Mouse (Mus musculus) ES-E14 (cell line): ENCODE results near the gene Sypl2. TPM values are rescaled to one million over a fixed set of nuclear protein-coding genes. Genes with fewer than 3 reads are reported as not detected.

Experiments used
- DNase-seq: peaks from one replicate; pipeline ENCODE4 v3.0.0-alpha.2; 2013; ENCODE audit warnings: low read depth, low spot score
- H3K27ac ChIP-seq: 2 replicates; pipeline ENCODE4 v1.5.1; 2012; ENCODE audit warnings: low read depth, mild to moderate bottlenecking, low read length, moderate library complexity, mixed read lengths; ENCODE audit not compliant: poor library complexity, insufficient read depth, severe bottlenecking
- H3K36me3 ChIP-seq: 2 replicates; pipeline ENCODE4 v1.6.1; 2012; ENCODE audit warnings: mild to moderate bottlenecking, low read length, moderate library complexity, mixed read lengths; ENCODE audit not compliant: control insufficient read depth, poor library complexity, insufficient read depth, severe bottlenecking
- H3K4me1 ChIP-seq, 2 experiments: fragments of 150-350 bp in 1 of 2; sonication (generic) in 1 of 2; 2 replicates each; pipeline ENCODE4 v1.6.1; 2012; ENCODE audit warnings: low read length in 2 of 2, mild to moderate bottlenecking in 1 of 2, mixed read lengths in 1 of 2; ENCODE audit not compliant: control insufficient read depth in 2 of 2, insufficient read depth in 2 of 2, poor library complexity in 1 of 2
- H3K4me3 ChIP-seq, 2 experiments: fragments of 150-350 bp in 1 of 2; sonication (generic) in 1 of 2; 2 replicates each; pipeline ENCODE4 v1.5.1; 2012; ENCODE audit warnings: low read length in 2 of 2, low read depth in 1 of 2, mild to moderate bottlenecking in 1 of 2, mixed read lengths in 1 of 2; ENCODE audit not compliant: insufficient read depth in 1 of 2, poor library complexity in 1 of 2, severe bottlenecking in 1 of 2
- H3K9ac ChIP-seq: 2 replicates; pipeline ENCODE4 v1.6.1; 2012; ENCODE audit warnings: low read depth, mild to moderate bottlenecking, low read length, mixed read lengths; ENCODE audit not compliant: poor library complexity, insufficient read depth, severe bottlenecking
- H3K9me3 ChIP-seq: fragments of 150-350 bp; sonication (generic); 2 replicates; pipeline ENCODE4 v1.6.1; 2012; ENCODE audit warnings: low read depth, mild to moderate bottlenecking, low read length; ENCODE audit not compliant: control insufficient read depth, insufficient read depth
- CHD2 ChIP-seq: IDR thresholded peaks from 2 replicates; pipeline ENCODE4 v1.6.1; 2014; ENCODE audit warnings: mild to moderate bottlenecking, low read depth, low read length, inconsistent platforms
- HCFC1 ChIP-seq: IDR thresholded peaks from 2 replicates; pipeline ENCODE4 v1.6.1; 2012; ENCODE audit warnings: low read length, inconsistent platforms, borderline replicate concordance; ENCODE audit not compliant: insufficient read depth
- MAFK ChIP-seq: IDR thresholded peaks from 2 replicates; pipeline ENCODE4 v1.6.1; 2014; ENCODE audit warnings: mild to moderate bottlenecking, low read depth, low read length, inconsistent platforms; ENCODE audit not compliant: insufficient read depth
- ZC3H11A ChIP-seq: IDR thresholded peaks from 2 replicates; pipeline ENCODE4 v1.6.1; 2012; ENCODE audit warnings: low read depth, mild to moderate bottlenecking, inconsistent platforms, low read length, borderline replicate concordance
- ZNF384 ChIP-seq: IDR thresholded peaks from 2 replicates; pipeline ENCODE4 v1.6.1; 2012; ENCODE audit warnings: low read depth, low read length, inconsistent platforms
- in situ Hi-C, 2 experiments: fragments of 600-800 bp; cut with MboI; formaldehyde crosslinking; loops; one replicate each; pipeline ENCODE4 v1.15.1; 2025; ENCODE audit warnings: low sequenced_read_pairs in 2 of 2, inconsistent platforms in 1 of 2; ENCODE audit not compliant: unreplicated experiment in 2 of 2
- total RNA-seq: library from RNA; depleted of rRNA; stranded (reverse); fragments of 300-350 nt; gene quantifications from 2 replicates; pipeline ENCODE4 v1.2.3, GENCODE M21; 2012

The Sypl2 gene
- total RNA-seq, 1 experiment, result 0.62 TPM

DNA sequence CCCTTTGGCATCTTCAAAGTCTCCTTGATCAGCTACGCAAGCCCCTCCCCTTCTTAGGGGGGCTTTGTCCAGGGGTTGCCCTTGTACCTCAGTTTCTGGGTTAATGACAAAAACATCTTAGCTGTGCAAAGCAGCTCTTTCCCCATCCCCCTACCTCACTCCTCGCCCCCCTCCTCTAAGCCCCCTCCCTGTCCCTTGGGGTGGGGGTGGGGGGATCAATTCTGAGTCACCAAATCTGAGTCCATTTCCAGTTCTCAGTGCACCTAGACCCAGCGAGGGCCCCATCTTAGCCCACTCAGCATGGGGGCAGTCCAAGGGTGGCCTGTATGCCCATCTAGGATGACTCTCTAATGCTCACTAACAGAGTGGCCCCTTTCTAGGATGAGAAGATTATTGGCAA lies 17.4 kb downstream of the Sypl2 start:
- peaks cover 0 to 31% of the 10 kb centered on the region in 2 experiments; a peak in 2 of 4 replicates for H3K4me1 ChIP-seq
- DNase-seq, result no peak
- peaks cover 19% of the 10 kb centered on the region; the same call in 1 of the 2 replicates for H3K36me3 ChIP-seq
- TF ChIP-seq HCFC1, result no peak
- no peak for TF ChIP-seq MAFK
- no peak for TF ChIP-seq CHD2
- TF ChIP-seq ZC3H11A, result no peak
- TF ChIP-seq ZNF384, result no peak
- in situ Hi-C loops, result no loop called here
- no peak overlapping the region for H3K9ac ChIP-seq
- no peak overlapping the region for H3K27ac ChIP-seq
- H3K9me3 ChIP-seq, result no peaks in the 10 kb centered on the region
- no peak overlapping the region for H3K4me3 ChIP-seq

DNA sequence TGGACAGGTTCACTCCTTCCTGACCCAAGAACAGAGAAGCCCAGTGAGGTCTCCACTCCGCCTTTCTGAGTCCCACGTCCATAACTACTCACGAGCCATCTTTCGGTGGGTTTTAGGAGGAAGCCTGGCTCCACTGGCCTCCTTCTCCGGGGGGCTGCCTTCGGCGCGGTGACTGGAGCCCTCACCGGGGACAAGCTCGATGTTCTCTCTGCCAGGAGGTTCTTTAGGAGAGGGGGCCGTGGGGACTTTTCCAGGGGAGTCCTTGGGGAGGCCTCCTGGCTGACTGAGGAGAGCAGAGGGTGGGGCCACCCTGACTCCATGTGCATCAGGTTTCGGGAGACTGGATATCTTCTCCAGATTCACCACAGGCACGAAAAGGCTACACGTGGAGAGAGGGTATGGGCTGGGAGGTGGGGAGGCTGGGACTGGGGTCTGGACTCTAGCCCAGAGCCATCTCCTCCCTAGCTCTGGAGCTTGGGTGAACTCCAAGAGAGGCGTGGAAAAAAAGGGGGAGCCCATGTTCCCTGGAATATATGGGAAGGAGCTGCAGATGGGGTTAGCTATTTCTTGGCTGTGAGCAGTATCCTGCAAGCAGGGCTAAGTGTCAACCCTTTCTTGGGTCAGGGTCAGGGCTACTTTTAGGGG lies 19.6 kb downstream of the Sypl2 start:
- Histone ChIP-seq H3K4me3 (no peak overlapping the region), H3K4me1 (peaks cover 0 to 34% of the 10 kb centered on the region in 2 experiments; a peak in 2 of 4 replicates), H3K36me3 (peaks cover 25% of the 10 kb centered on the region; the same call in 1 of the 2 replicates), H3K9me3 (no peaks in the 10 kb centered on the region), H3K9ac (no peak overlapping the region), H3K27ac (no peak overlapping the region)
- TF ChIP-seq CHD2 (no peak), HCFC1 (no peak), MAFK (no peak), ZC3H11A (no peak), ZNF384 (no peak)
- in situ Hi-C loops, result no loop called here
- DNase-seq, result no peak

DNA sequence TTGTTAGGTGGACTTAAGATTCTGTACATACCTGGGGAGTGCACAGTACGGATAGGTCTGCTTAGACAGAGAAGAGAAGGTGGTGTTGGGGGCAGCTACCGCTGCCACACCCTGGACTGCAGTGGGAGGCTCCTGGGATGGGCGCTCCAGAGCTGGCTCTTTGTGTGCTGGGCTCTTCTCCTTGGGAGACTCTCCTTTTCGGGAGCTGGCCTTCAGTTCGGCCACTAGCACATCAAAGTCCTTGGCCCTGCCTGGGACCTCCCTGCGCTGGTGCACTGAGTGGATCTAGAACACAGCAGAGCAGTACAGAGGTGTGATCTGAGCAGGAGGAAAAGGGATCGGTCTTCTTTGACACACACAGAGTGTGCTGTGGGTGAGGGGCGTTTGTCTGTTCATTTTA lies 20.8 kb downstream of the Sypl2 start:
- in situ Hi-C loops, result no loop called here
- H3K9ac ChIP-seq, result no peak overlapping the region
- no peaks in the 10 kb centered on the region for H3K9me3 ChIP-seq
- no peak overlapping the region for H3K27ac ChIP-seq
- H3K36me3 ChIP-seq, result peaks cover 26% of the 10 kb centered on the region; the same call in 1 of the 2 replicates
- no peak overlapping the region for H3K4me3 ChIP-seq
- H3K4me1 ChIP-seq, result peaks cover 0 to 34% of the 10 kb centered on the region in 2 experiments; a peak in 2 of 4 replicates
- TF ChIP-seq HCFC1, result no peak
- no peak for TF ChIP-seq ZC3H11A
- TF ChIP-seq CHD2, result no peak
- no peak for TF ChIP-seq ZNF384
- no peak for TF ChIP-seq MAFK
- DNase-seq, result no peak

DNA sequence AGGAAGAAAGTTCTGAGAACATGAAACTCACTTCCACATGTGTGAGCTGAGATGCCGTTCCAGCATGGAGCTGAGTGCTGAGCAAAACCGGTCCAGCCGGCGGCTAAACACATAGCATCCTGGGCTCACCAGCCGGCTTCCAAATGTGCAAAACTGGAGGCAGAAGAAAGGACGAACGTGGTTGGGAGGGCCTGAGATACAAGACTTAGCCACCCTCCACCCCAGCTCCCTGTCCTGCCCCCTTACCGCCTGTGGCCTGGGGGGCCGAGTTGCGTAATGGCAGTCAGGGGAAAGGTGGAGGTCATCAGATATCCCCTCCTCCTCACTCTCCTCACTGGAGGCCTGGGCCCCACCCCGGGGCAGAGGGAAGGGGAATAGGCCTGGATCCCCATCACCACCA lies 22.0 kb downstream of the Sypl2 start:
- peak overlapping the region in 1 of 2 experiments; percentile 18; a peak in 1 of 4 replicates for H3K4me3 ChIP-seq
- H3K4me1 ChIP-seq, result peaks cover 2 to 32% of the 10 kb centered on the region in 2 experiments; a peak in 3 of 4 replicates
- no peak overlapping the region for H3K27ac ChIP-seq
- H3K36me3 ChIP-seq, result peaks cover 26% of the 10 kb centered on the region; the same call in 1 of the 2 replicates
- H3K9ac ChIP-seq, result peak overlapping the region; percentile 9; the same call in 1 of the 2 replicates
- in situ Hi-C loops, result no loop called here
- H3K9me3 ChIP-seq, result no peaks in the 10 kb centered on the region
- TF ChIP-seq ZNF384 (no peak), CHD2 (no peak), HCFC1 (no peak), ZC3H11A (no peak), MAFK (no peak)
- no peak for DNase-seq
